12 mouse cellular contexts compared by ENCODE assay signal in genomic region chr4:145052282-145052681, GRCm38 (mm10).
A peak's percentile ranks its signal among the peaks of the same experiment; 100 is the strongest.
DNase-seq lines count a peak whose midpoint lies in the region; ATAC-seq and TF ChIP-seq lines count a peak whose summit lies in the region.
"Had no signal": no experiment of that assay in that cellular context is flagged by ENCODE, and none has a peak within 500 bp of the region (broad histone marks: within the 10 kb centered on the region; RNA-seq: fewer than 3 reads in every experiment).

No protein-coding gene starts in this region.

- H3K4me2 ChIP-seq in limb, embryonic 12.5 days, result no peak overlapping the region
- H3K4me2 ChIP-seq in hindbrain, embryonic 16.5 days (ENCODE audit: low read length), result no peak overlapping the region
- H3K4me2 ChIP-seq: embryonic facial prominence, embryonic 13.5 days had no signal

- no peak for TF ChIP-seq CTCF in liver, adult 2 months (IDR thresholded peaks at IDR 0.05; ENCODE audit: low read depth, low read length)
- TF ChIP-seq CTCF in kidney, adult 2 months (conservative IDR thresholded peaks at IDR 0.05; ENCODE audit: insufficient read depth, insufficient read length, low read depth, low read length), result no peak

- no peaks in the 10 kb centered on the region for H3K27me3 ChIP-seq in liver, adult 2 months (ENCODE audit: control insufficient read depth, insufficient read depth, low read length)
- no peaks in the 10 kb centered on the region for H3K27me3 ChIP-seq in kidney, adult 2 months (replicated peaks; ENCODE audit: control insufficient read depth, insufficient read depth, low read length)
- H3K27me3 ChIP-seq in limb, embryonic 12.5 days, result no peaks in the 10 kb centered on the region
- no peaks in the 10 kb centered on the region for H3K27me3 ChIP-seq in hindbrain, embryonic 16.5 days (replicated peaks; ENCODE audit: control insufficient read depth, insufficient read depth, low read length)
- H3K27me3 ChIP-seq: embryonic facial prominence, embryonic 13.5 days had no signal

- no peak overlapping the region for H3K9ac ChIP-seq in liver, adult 2 months (ENCODE audit: low read depth, low read length)
- no peak overlapping the region for H3K9ac ChIP-seq in limb, embryonic 12.5 days (replicated peaks)
- no peak overlapping the region for H3K9ac ChIP-seq in hindbrain, embryonic 16.5 days (ENCODE audit: low read depth, low read length)
- H3K9ac ChIP-seq: embryonic facial prominence, embryonic 13.5 days had no signal

- no peak overlapping the region for H3K27ac ChIP-seq in liver, adult 2 months (replicated peaks; ENCODE audit: insufficient read depth, low read depth, low read length)
- H3K27ac ChIP-seq in kidney, adult 2 months (ENCODE audit: insufficient read depth, low read depth, low read length), result no peak overlapping the region
- peak overlapping the region; percentile 86 for H3K27ac ChIP-seq in limb, embryonic 12.5 days
- no peak overlapping the region; the same call in 1 of the 2 replicates for H3K27ac ChIP-seq in hindbrain, embryonic 16.5 days (ENCODE audit: low read depth, low read length)
- H3K27ac ChIP-seq: macrophage had no signal

- no peak for ATAC-seq in limb, embryonic 12.5 days (ENCODE audit: insufficient number of reproducible peaks, insufficient read depth, low FRiP score, low TSS enrichment, low read depth)
- ATAC-seq in hindbrain, embryonic 16.5 days, result no peak

- H3K79me2 ChIP-seq in liver, adult 2 months (ENCODE audit: control insufficient read depth, insufficient read depth, low read length), result peaks cover 7% of the 10 kb centered on the region; the same call in 1 of the 2 replicates

- no peak overlapping the region for H3K4me3 ChIP-seq in liver, adult 2 months (ENCODE audit: insufficient read depth, low read depth, low read length)
- no peak overlapping the region for H3K4me3 ChIP-seq in kidney, adult 2 months (ENCODE audit: insufficient read depth, low read depth, low read length)
- no peak overlapping the region for H3K4me3 ChIP-seq in limb, embryonic 12.5 days (replicated peaks)
- no peak overlapping the region for H3K4me3 ChIP-seq in hindbrain, embryonic 16.5 days (ENCODE audit: low read length)
- H3K4me3 ChIP-seq: embryonic facial prominence, embryonic 13.5 days had no signal

- peaks cover 44% of the 10 kb centered on the region for H3K36me3 ChIP-seq in liver, adult 2 months (ENCODE audit: control insufficient read depth, insufficient read depth, low read length)
- H3K36me3 ChIP-seq in kidney, adult 2 months (ENCODE audit: control insufficient read depth, insufficient read depth, low read length), result peaks cover 2% of the 10 kb centered on the region; the same call in 1 of the 2 replicates
- peaks cover 45% of the 10 kb centered on the region for H3K36me3 ChIP-seq in limb, embryonic 12.5 days
- peaks cover 14% of the 10 kb centered on the region for H3K36me3 ChIP-seq in hindbrain, embryonic 16.5 days (ENCODE audit: control insufficient read depth, insufficient read depth, low read length)

- WGBS in liver, adult 2 months, result 71% methylated on average over 3 of the region's 3 CpGs
- WGBS in kidney, adult 2 months, result 49% methylated on average over 3 of the region's 3 CpGs
- 78% methylated on average over 3 of the region's 3 CpGs for WGBS in limb, embryonic 12.5 days
- WGBS in hindbrain, embryonic 16.5 days, result 90% methylated on average over 3 of the region's 3 CpGs

- DNase-seq in adrenal gland, postnatal 14 days, result peak; percentile 36
- no peak for DNase-seq in adrenal gland, postnatal 4 days (ENCODE audit: low spot score in 2 of 2)
- DNase-seq in liver, adult 2 months (ENCODE audit: extremely low read depth, low read depth, low spot score), result peak; percentile 78
- no peak for DNase-seq in liver
- DNase-seq in kidney, adult 2 months, result peak; percentile 87
- DNase-seq in embryo, embryonic 9.5 days (ENCODE audit: extremely low spot score), result no peak
- DNase-seq: retina, postnatal 1 day had no signal

- peaks cover 38% of the 10 kb centered on the region for H3K4me1 ChIP-seq in liver, adult 2 months (ENCODE audit: control insufficient read depth, insufficient read depth, low read length)
- H3K4me1 ChIP-seq in kidney, adult 2 months (ENCODE audit: control insufficient read depth, insufficient read depth, low read length), result peaks cover 38% of the 10 kb centered on the region
- H3K4me1 ChIP-seq in limb, embryonic 12.5 days (replicated peaks), result peaks cover 50% of the 10 kb centered on the region
- no peaks in the 10 kb centered on the region; the same call in 1 of the 2 replicates for H3K4me1 ChIP-seq in hindbrain, embryonic 16.5 days (ENCODE audit: control insufficient read depth, insufficient read depth, low read depth, low read length)

- no peak for TF ChIP-seq POLR2A in liver, adult 2 months (IDR thresholded peaks at IDR 0.05; ENCODE audit: extremely low read depth, insufficient read depth, low read length)
- no peak for TF ChIP-seq POLR2A in kidney, adult 2 months (IDR thresholded peaks at IDR 0.05; ENCODE audit: low read depth, low read length)

- no peaks in the 10 kb centered on the region for H3K9me3 ChIP-seq in limb, embryonic 12.5 days
- no peaks in the 10 kb centered on the region for H3K9me3 ChIP-seq in hindbrain, embryonic 16.5 days (ENCODE audit: control insufficient read depth, low read length)
- H3K9me3 ChIP-seq: embryonic facial prominence, embryonic 13.5 days; G1E had no signal

Comparison
In these comparisons a context has a peak if more than half of its experiments do, and no peak if none do; other contexts are left out.
1. DNase-seq: peak in adrenal gland, postnatal 14 days (single experiment), liver, adult 2 months (single experiment) and kidney, adult 2 months (single experiment); none in adrenal gland, postnatal 4 days (0 of 2), liver (single experiment) and embryo, embryonic 9.5 days (single experiment).